Mouse (Mus musculus) ES-Bruce4 (cell line): Measurements from ENCODE around the gene Atxn7l2. TPM values are rescaled to one million over a fixed set of nuclear protein-coding genes. Genes with fewer than 3 reads are reported as not detected.

ENCODE experiments used
- H3K27ac ChIP-seq: 2 replicates; pipeline ENCODE4 v1.5.1; 2012; ENCODE audit warnings: low read length, inconsistent platforms; ENCODE audit not compliant: insufficient read depth
- H3K27me3 ChIP-seq: 2 replicates; pipeline ENCODE4 v1.6.1; 2012; ENCODE audit warnings: mild to moderate bottlenecking, low read length, inconsistent platforms; ENCODE audit not compliant: control insufficient read depth, poor library complexity, insufficient read depth, severe bottlenecking
- H3K36me3 ChIP-seq: 2 replicates; pipeline ENCODE4 v1.6.1; 2012; ENCODE audit warnings: inconsistent platforms, mild to moderate bottlenecking, low read length, moderate library complexity; ENCODE audit not compliant: control insufficient read depth, poor library complexity, insufficient read depth, severe bottlenecking
- H3K4me1 ChIP-seq: one replicate; pipeline ENCODE4 v1.8.1; 2011; ENCODE audit warnings: low read length; ENCODE audit not compliant: control insufficient read depth, insufficient read depth
- H3K4me3 ChIP-seq: 2 replicates; pipeline ENCODE4 v1.5.1; 2011; ENCODE audit warnings: low read depth, mild to moderate bottlenecking, low read length
- H3K9ac ChIP-seq: 2 replicates; pipeline ENCODE4 v1.6.1; 2012; ENCODE audit warnings: low read depth, mild to moderate bottlenecking, inconsistent platforms; ENCODE audit not compliant: poor library complexity, severe bottlenecking
- H3K9me3 ChIP-seq: replicated peaks from 2 replicates; pipeline ENCODE4 v1.6.1; 2012; ENCODE audit warnings: mild to moderate bottlenecking, low read length, inconsistent platforms; ENCODE audit not compliant: control insufficient read depth, poor library complexity, insufficient read depth, severe bottlenecking
- CTCF ChIP-seq: IDR thresholded peaks from one replicate; pipeline ENCODE4 v1.8.1; 2011; ENCODE audit warnings: low read depth, low read length
- EP300 ChIP-seq: IDR thresholded peaks from 2 replicates; pipeline ENCODE4 v1.6.1; 2011; ENCODE audit warnings: low read depth, low read length; ENCODE audit not compliant: insufficient read depth
- POLR2A ChIP-seq: IDR thresholded peaks from one replicate; pipeline ENCODE4 v1.8.1; 2011; ENCODE audit warnings: low read length; ENCODE audit not compliant: insufficient read depth
- polyA plus RNA-seq: library from polyadenylated mRNA; stranded (reverse); fragments of >200 nt; gene quantifications from 2 replicates; pipeline ENCODE4 v1.2.4, GENCODE M21; 2011; ENCODE audit warnings: low read depth; ENCODE audit not compliant: missing spikeins, insufficient read depth, insufficient read length

Gene Atxn7l2
- polyA plus RNA-seq, 1 experiment = 4.3 TPM

DNA sequence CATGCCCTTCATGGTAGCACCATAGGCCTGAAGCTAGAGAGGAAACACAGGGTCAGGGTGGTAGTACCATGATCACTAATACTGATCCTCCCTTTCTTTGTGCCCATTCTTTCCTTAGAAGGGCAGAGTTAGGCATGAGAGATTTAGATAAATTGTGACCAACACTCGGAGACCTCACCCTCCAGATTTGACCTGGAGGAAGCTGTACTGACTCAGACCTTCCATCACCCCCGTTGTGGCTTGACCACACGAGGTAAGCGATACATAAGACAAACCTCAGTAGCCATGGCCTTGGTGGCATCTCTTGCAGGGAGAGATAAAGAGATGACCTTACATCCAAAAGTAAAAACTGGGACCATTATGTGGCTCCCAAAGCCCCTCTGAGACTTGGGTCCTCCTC lies 15.4 kb downstream of the Atxn7l2 start:
- H3K4me3 ChIP-seq = no peak overlapping the region
- no peaks in the 10 kb centered on the region for H3K36me3 ChIP-seq
- no peaks in the 10 kb centered on the region for H3K27me3 ChIP-seq
- TF ChIP-seq EP300 (no peak), POLR2A (no peak), CTCF (no peak)
- no peaks in the 10 kb centered on the region for H3K9me3 ChIP-seq
- H3K27ac ChIP-seq = no peak overlapping the region
- H3K4me1 ChIP-seq = peaks cover 1% of the 10 kb centered on the region
- H3K9ac ChIP-seq = no peak overlapping the region

DNA sequence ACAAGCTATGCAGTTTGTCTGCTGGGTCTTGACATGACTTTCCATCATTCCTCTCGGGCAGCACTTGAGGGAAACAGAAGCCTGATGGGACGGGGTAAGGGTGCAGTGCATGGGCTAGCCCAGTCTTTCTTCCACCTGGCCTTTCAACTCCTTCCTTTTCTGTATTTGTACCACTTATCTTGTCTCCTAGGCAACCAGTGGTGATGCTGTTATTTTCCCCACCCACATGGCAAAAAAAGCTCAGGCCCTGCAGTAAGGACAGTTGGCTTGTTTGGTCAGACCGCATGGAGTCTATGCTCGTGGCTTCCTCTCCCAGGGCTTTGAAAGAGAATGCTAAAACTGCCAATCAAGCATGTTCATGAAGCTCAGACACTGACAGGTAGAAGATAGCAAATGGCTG lies 17.0 kb downstream of the Atxn7l2 start:
- H3K27ac ChIP-seq = no peak overlapping the region
- no peak overlapping the region for H3K4me3 ChIP-seq
- H3K27me3 ChIP-seq = no peaks in the 10 kb centered on the region
- H3K36me3 ChIP-seq = no peaks in the 10 kb centered on the region
- no peak for TF ChIP-seq POLR2A
- no peaks in the 10 kb centered on the region for H3K9me3 ChIP-seq
- H3K4me1 ChIP-seq = peaks cover 1% of the 10 kb centered on the region
- no peak overlapping the region for H3K9ac ChIP-seq

- Histone ChIP-seq H3K4me1 (peaks cover 1% of the 10 kb centered on the region), H3K9ac (no peak overlapping the region), H3K9me3 (no peaks in the 10 kb centered on the region), H3K27ac (no peak overlapping the region), H3K36me3 (no peaks in the 10 kb centered on the region), H3K4me3 (no peak overlapping the region), H3K27me3 (no peaks in the 10 kb centered on the region)
- TF ChIP-seq CTCF = no peak
- TF ChIP-seq POLR2A = no peak
- TF ChIP-seq EP300 = no peak
Measured at GRCm38 (mm10) chr3:108189897-108190296, 20.8 kb downstream of the Atxn7l2 start.

GRCm38 (mm10) chr3:108188716-108189490 lies 21.8 kb downstream of the Atxn7l2 start:
- H3K27ac ChIP-seq = no peak overlapping the region
- H3K4me1 ChIP-seq = no peaks in the 10 kb centered on the region
- no peaks in the 10 kb centered on the region for H3K27me3 ChIP-seq
- H3K4me3 ChIP-seq = no peak overlapping the region
- no peak for TF ChIP-seq CTCF
- TF ChIP-seq EP300 = no peak
- no peak for TF ChIP-seq POLR2A
- H3K9ac ChIP-seq = no peak overlapping the region
- H3K9me3 ChIP-seq = no peaks in the 10 kb centered on the region
- H3K36me3 ChIP-seq = no peaks in the 10 kb centered on the region

- TF ChIP-seq CTCF (no peak), POLR2A (no peak), EP300 (no peak)
- no peaks in the 10 kb centered on the region for H3K4me1 ChIP-seq
- H3K36me3 ChIP-seq = no peaks in the 10 kb centered on the region
- no peak overlapping the region for H3K27ac ChIP-seq
- peak overlapping the region; percentile 68 for H3K4me3 ChIP-seq
- 0 out of 2 replicates have a peak overlapping the region, but pooled peaks have one; percentile 75 for H3K9ac ChIP-seq
- no peaks in the 10 kb centered on the region for H3K27me3 ChIP-seq
- H3K9me3 ChIP-seq = no peaks in the 10 kb centered on the region
Measured at GRCm38 (mm10) chr3:108187111-108187795, 23.5 kb downstream of the Atxn7l2 start.
